Mouse (Mus musculus) liver, postnatal 0 days (tissue): ENCODE data around the gene Mill2.

Source experiments
- CTCF ChIP-seq: sonication (generic); IDR thresholded peaks from 2 replicates; pipeline ENCODE4 v1.5.1; 2016; ENCODE audit warnings: antibody characterized with exemption, low read depth
- EP300 ChIP-seq: IDR thresholded peaks from 2 replicates; pipeline ENCODE4 v1.6.1; 2016; ENCODE audit warnings: antibody characterized with exemption, low read depth, mild to moderate bottlenecking

GRCm38 (mm10) chr7:18872816-18873215 lies 33.0 kb downstream of the Mill2 start:
- TF ChIP-seq CTCF (no peak), EP300 (no peak)
